Mouse (Mus musculus) stomach, embryonic 16.5 days (tissue): ENCODE results near the gene Mars2. TPM values are rescaled to one million over a fixed set of nuclear protein-coding genes. Genes with fewer than 3 reads are reported as not detected.

Source experiments
- ATAC-seq: fragments of 200-750 bp; cut with Nextera tagmentation; 2 replicates; pipeline ENCODE4 v1.8.0; 2017; ENCODE audit warnings: moderate number of reproducible peaks, moderate TSS enrichment; ENCODE audit not compliant: insufficient read depth, low FRiP score
- H3K27ac ChIP-seq: fragments of 300-500 bp; sonication (generic); 2 replicates; pipeline ENCODE4 v1.5.1; 2014; ENCODE audit warnings: low read length
- H3K27me3 ChIP-seq: fragments of 300-500 bp; sonication (generic); 2 replicates; pipeline ENCODE4 v1.6.1; 2014; ENCODE audit warnings: low read length, control low read depth, mixed read lengths; ENCODE audit not compliant: control insufficient read depth, insufficient read depth
- H3K36me3 ChIP-seq: fragments of 300-500 bp; sonication (generic); 2 replicates; pipeline ENCODE4 v1.6.1; 2014; ENCODE audit warnings: low read length; ENCODE audit not compliant: control insufficient read depth, insufficient read depth
- H3K4me1 ChIP-seq: fragments of 300-500 bp; sonication (generic); 2 replicates; pipeline ENCODE4 v1.6.1; 2014; ENCODE audit warnings: low read length, control low read depth, mixed read lengths; ENCODE audit not compliant: control insufficient read depth, insufficient read depth
- H3K4me2 ChIP-seq: fragments of 300-500 bp; sonication (generic); 2 replicates; pipeline ENCODE4 v1.6.1; 2014; ENCODE audit warnings: low read depth, low read length, mixed read lengths
- H3K4me3 ChIP-seq: fragments of 300-500 bp; sonication (generic); replicated peaks from 2 replicates; pipeline ENCODE4 v1.5.1; 2014; ENCODE audit warnings: mild to moderate bottlenecking, low read length
- H3K9ac ChIP-seq: fragments of 300-500 bp; sonication (generic); 2 replicates; pipeline ENCODE4 v1.6.1; 2014; ENCODE audit warnings: low read length
- H3K9me3 ChIP-seq: fragments of 300-500 bp; sonication (generic); replicated peaks from 2 replicates; pipeline ENCODE4 v1.6.1; 2016; ENCODE audit warnings: low read length, control low read depth; ENCODE audit not compliant: control insufficient read depth
- WGBS: fragments of 180-500 bp; shearing (Covaris S2); extraction: QIAGEN DNeasy Blood & Tissue Kit; methylation state at CpG from one replicate; pipeline ENCODE4 v1.1.7; 2014; 5-methylcytosine and 5-hydroxymethylcytosine counted together
- polyA plus RNA-seq: library from polyadenylated mRNA; unstranded; fragments of >200 nt; fragmentation: Nextera tagmentation; extraction: Ambion mirVana; gene quantifications from 2 replicates; pipeline ENCODE4 v1.2.1, GENCODE M21; 2015

The Mars2 gene
- polyA plus RNA-seq, 1 experiment from 2014 or later: 3.9 TPM

DNA sequence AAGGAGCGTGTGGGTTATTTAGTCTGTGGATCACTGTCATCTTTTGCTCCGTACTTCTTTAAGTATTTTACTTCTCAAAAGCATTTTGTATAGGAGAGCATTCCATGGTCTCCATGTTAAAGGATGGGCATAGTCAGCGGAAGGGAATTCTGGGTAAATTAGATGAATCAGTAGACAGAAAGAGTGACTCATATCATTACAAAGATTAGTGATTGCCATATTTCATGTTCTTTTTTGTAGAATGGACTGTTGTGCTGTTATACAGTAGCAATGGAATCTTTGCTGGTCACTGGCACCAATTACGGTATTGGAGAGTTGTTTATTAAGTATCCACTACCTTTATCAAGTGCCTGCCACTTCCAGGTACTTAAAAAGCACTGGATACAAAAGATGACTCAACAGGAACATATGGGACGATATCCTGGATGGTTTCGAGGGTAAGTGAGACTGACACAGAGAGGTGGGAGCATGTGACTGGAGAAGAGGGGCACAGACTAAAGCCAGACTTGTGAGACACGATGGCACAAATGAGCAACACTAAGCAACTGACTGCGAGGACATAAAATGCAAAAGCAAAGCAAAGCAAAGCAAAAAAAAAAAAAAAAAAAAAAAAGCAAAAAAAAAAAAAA, 8.6 kb upstream of the Mars2 start:
- 77% methylated on average over 8 of the region's 8 CpGs for WGBS
- no peak for ATAC-seq

DNA sequence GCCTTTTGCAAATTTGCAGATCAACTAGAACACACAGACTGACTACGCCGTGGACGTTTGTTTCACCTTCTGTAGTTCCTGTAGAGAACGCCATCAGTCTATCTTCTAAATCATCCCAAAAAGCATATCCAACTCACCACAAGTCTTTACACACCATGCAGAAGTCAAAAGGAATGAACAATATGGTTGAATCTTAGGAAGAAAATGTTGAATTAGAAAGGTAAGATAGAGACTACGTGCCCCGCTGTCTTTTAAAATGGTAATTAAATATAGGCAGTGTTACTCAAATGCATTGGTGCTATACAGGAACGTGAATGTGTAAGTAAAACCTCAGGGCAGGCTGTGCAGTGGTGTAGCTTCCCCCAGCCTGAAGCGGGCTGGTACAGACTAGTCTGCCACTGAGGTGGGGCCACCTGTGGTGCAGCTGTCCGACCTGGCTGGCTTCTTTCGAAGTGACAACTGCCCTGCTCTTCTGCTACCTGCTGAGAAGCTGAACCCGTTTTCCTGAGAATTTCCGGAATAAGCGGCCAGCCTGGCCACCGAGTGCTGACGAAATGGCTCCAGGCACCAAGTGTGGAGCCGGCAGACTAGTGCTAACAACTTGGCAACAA, 2.0 kb upstream of the Mars2 start:
- Histone ChIP-seq H3K27ac (no peak overlapping the region), H3K36me3 (no peaks in the 10 kb centered on the region), H3K4me2 (no peak overlapping the region), H3K9ac (no peak overlapping the region), H3K9me3 (no peaks in the 10 kb centered on the region), H3K4me1 (peaks cover 14% of the 10 kb centered on the region), H3K27me3 (no peaks in the 10 kb centered on the region), H3K4me3 (no peak overlapping the region)
- 55% methylated on average over 16 of the region's 16 CpGs for WGBS
- ATAC-seq: no peak

More for the DNA sequence above, 8.6 kb upstream of the Mars2 start:
- no peaks in the 10 kb centered on the region for H3K27me3 ChIP-seq
- H3K4me2 ChIP-seq: no peak overlapping the region
- no peak overlapping the region for H3K27ac ChIP-seq
- no peak overlapping the region for H3K4me3 ChIP-seq
- peaks cover 3% of the 10 kb centered on the region; the same call in 1 of the 2 replicates for H3K4me1 ChIP-seq
- no peaks in the 10 kb centered on the region for H3K36me3 ChIP-seq
- H3K9me3 ChIP-seq: no peaks in the 10 kb centered on the region
- H3K9ac ChIP-seq: no peak overlapping the region

DNA sequence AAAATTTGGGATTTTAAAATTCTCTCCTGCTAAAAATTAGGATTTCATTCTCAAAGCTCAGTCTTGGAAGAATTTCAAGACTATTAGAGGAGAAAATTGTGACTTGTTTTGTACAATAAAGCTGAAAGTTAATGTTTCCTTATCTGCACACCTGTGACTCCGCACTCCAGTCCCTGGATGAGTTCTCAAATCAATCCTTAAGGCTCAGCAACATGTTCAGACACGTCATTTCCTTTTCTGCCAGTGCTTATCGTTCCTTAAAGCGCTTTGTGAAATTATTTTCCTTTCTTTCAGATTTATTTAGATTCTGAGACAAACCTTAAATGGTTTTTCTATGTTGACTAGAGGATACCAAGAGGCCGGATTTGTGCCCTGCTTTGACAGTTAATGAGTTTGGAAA, 490 bp upstream of the Mars2 start:
- Histone ChIP-seq H3K36me3 (no peaks in the 10 kb centered on the region), H3K4me3 (peak overlapping the region; percentile 68), H3K27ac (0 out of 2 replicates have a peak overlapping the region, but pooled peaks have one; percentile 42), H3K4me2 (peak overlapping the region; percentile 98), H3K27me3 (no peaks in the 10 kb centered on the region), H3K9ac (peak overlapping the region; percentile 67), H3K9me3 (no peaks in the 10 kb centered on the region), H3K4me1 (peaks cover 18% of the 10 kb centered on the region)
- no peak for ATAC-seq
- 24% methylated on average over 5 of the region's 5 CpGs for WGBS

DNA sequence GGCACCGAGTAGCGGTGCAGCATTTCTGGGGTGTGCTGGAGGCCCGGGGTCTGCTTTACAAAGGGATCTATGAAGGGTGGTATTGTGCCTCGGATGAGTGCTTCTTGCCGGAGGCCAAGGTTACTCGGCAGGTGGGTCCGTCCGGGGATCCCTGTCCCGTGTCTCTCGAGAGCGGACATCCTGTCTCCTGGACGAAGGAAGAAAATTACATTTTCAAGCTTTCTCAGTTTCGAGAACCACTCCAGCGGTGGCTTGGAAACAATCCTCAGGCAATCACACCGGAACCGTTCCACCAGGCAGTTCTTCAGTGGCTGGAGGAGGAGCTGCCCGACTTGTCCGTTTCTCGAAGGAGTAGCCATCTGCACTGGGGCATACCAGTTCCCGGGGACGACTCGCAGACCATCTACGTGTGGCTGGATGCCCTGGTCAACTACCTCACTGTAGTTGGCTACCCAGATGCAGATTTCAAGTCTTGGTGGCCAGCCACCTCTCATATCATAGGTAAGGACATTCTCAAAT, 725 bp downstream of the Mars2 start:
- H3K36me3 ChIP-seq: no peaks in the 10 kb centered on the region
- under 1% methylated on average over 23 of the region's 23 CpGs for WGBS
- peak overlapping the region; percentile 68 for H3K4me3 ChIP-seq
- H3K4me1 ChIP-seq: peaks cover 21% of the 10 kb centered on the region
- H3K27me3 ChIP-seq: no peaks in the 10 kb centered on the region
- H3K9me3 ChIP-seq: no peaks in the 10 kb centered on the region
- peak overlapping the region; percentile 78 for H3K9ac ChIP-seq
- H3K27ac ChIP-seq: 0 out of 2 replicates have a peak overlapping the region, but pooled peaks have one; percentile 77
- H3K4me2 ChIP-seq: peak overlapping the region; percentile 98
- ATAC-seq: no peak; the same call in 1 of the 2 replicates

GRCm38 (mm10) chr1:55238496-55238895, 1.5 kb downstream of the Mars2 start:
- Histone ChIP-seq H3K4me3 (peak overlapping the region; percentile 68), H3K9ac (peak overlapping the region; percentile 78), H3K36me3 (no peaks in the 10 kb centered on the region), H3K27me3 (no peaks in the 10 kb centered on the region), H3K27ac (no peak overlapping the region), H3K4me1 (peaks cover 21% of the 10 kb centered on the region), H3K9me3 (no peaks in the 10 kb centered on the region), H3K4me2 (peak overlapping the region; percentile 98)
- no peak for ATAC-seq
- WGBS: 33% methylated on average over 13 of the region's 13 CpGs

DNA sequence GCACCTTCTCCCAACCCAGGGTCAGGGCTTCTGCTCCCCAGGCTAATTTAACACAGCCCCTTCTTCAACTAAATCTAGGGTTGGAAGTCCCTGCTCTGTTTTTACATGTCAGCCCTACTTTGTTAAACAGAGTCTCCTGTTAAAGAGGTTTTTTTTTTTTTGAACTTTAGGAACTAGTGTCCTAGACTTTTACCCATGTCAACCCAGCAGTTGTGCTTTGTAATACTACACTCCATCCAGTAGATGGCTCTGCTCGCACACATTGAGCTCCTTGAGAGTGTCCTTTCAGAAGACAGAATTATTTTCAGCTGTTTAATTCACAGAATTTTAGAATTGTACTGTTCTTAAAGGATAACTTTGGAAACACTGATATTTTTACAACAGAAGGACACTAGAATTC, 2.3 kb downstream of the Mars2 start:
- 0% methylated on average over 1 of the region's 1 CpGs for WGBS
- Histone ChIP-seq H3K27me3 (no peaks in the 10 kb centered on the region), H3K9me3 (no peaks in the 10 kb centered on the region), H3K9ac (no peak overlapping the region), H3K4me3 (peak overlapping the region; percentile 68), H3K27ac (no peak overlapping the region), H3K36me3 (no peaks in the 10 kb centered on the region; the same call in 1 of the 2 replicates), H3K4me1 (peaks cover 21% of the 10 kb centered on the region), H3K4me2 (peak overlapping the region; percentile 98)
- no peak for ATAC-seq

DNA sequence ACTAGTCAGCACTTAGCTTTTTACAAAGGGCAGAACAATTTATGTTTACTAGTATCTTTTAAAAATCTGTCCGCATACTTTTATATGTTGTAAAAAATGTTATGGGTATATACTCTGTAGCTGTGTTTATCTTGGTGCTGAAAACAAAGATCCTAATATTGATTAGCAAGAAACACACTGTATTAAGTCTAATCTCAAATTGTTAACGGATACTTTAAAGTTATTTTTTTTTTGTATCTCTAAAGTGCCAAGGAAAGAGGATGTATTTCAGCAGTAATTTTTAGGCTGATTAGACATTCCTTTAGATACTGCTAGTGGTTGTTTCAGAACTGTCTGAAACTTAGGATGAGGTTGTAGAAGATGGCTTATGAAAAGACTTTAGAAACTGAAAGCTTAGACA, 9.4 kb downstream of the Mars2 start:
- peaks cover 3% of the 10 kb centered on the region; the same call in 1 of the 2 replicates for H3K4me1 ChIP-seq
- no peak for ATAC-seq
- H3K27me3 ChIP-seq: no peaks in the 10 kb centered on the region
- 78% methylated on average over 2 of the region's 2 CpGs for WGBS
- H3K4me2 ChIP-seq: no peak overlapping the region
- no peaks in the 10 kb centered on the region; the same call in 1 of the 2 replicates for H3K36me3 ChIP-seq
- no peaks in the 10 kb centered on the region for H3K9me3 ChIP-seq
- H3K9ac ChIP-seq: no peak overlapping the region
- H3K27ac ChIP-seq: no peak overlapping the region
- no peak overlapping the region for H3K4me3 ChIP-seq

- H3K4me1 ChIP-seq: no peaks in the 10 kb centered on the region
- no peak overlapping the region for H3K4me2 ChIP-seq
- ATAC-seq: no peak
- H3K36me3 ChIP-seq: no peaks in the 10 kb centered on the region
- 32% methylated on average over 2 of the region's 2 CpGs for WGBS
- H3K27ac ChIP-seq: no peak overlapping the region
- H3K9ac ChIP-seq: no peak overlapping the region
- no peak overlapping the region for H3K4me3 ChIP-seq
- no peaks in the 10 kb centered on the region for H3K9me3 ChIP-seq
- H3K27me3 ChIP-seq: no peaks in the 10 kb centered on the region
Observed at GRCm38 (mm10) chr1:55264385-55264784, 27.4 kb downstream of the Mars2 start.

DNA sequence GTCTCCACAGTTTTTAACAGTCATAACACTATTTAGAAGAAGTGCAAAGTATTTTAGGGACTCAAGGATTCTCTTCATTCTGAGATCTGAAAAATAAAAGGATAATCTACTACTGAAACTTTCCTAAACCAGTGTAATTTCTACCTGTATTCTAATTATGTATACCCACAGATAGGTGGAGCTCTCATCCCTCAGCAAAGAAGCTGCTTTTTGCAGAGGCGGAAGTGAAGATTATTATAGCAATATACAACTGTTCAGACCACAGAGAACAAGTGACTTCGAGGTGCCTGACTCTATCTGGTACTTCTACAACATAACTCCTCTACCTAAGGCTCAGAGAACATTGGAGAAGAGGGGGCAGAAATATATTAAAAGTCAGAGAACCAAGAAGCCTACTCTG, 28.5 kb downstream of the Mars2 start:
- no peaks in the 10 kb centered on the region for H3K4me1 ChIP-seq

More for the DNA sequence above, 28.5 kb downstream of the Mars2 start:
- ATAC-seq: no peak
- no peaks in the 10 kb centered on the region for H3K9me3 ChIP-seq
- WGBS: 67% methylated on average over 2 of the region's 2 CpGs
- H3K9ac ChIP-seq: no peak overlapping the region
- H3K36me3 ChIP-seq: no peaks in the 10 kb centered on the region
- H3K4me3 ChIP-seq: no peak overlapping the region
- no peaks in the 10 kb centered on the region for H3K27me3 ChIP-seq
- H3K4me2 ChIP-seq: no peak overlapping the region
- no peak overlapping the region for H3K27ac ChIP-seq
